Comparison of ENCODE assay signal across 20 mouse cellular contexts in the genomic region with DNA sequence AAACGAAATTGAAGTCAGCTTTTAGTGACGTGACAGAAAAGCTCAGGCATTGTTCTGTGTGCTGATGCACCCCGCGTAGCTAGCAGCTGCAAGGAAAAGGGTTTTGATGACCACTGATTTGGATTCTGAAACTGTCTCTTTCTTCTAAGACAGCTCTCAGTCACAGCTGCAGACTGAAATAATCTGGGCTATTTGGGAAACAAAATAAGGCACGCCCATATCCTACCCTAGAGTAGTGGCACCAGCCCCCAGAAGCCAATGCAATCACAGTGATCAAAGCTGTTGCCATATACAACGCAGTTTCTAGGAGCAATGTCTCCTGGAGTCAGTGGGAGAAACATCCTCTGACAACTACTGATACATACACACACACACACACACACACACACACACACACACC.
"Had no signal": no experiment of that assay in that cellular context is flagged by ENCODE, and none has a peak within 500 bp of the region (broad histone marks: within the 10 kb centered on the region; RNA-seq: fewer than 3 reads in every experiment).

No protein-coding gene starts in this region.

- DNase-seq: kidney, postnatal 14 days; kidney, postnatal 4 days; left cerebral cortex, postnatal 4 days; liver; lung, adult 18-20 months; lung, postnatal 10 days; lung, postnatal 4 days; midbrain, embryonic 14.5 days; right cerebral cortex, postnatal 25 days; spleen, adult 18-20 months; thymus, adult 18-20 months; thymus, postnatal 36 days had no signal

- H3K27me3 ChIP-seq: limb, embryonic 13.5 days; liver, embryonic 12.5 days; liver, embryonic 15.5 days; lung, embryonic 15.5 days; neural tube, embryonic 12.5 days; neural tube, embryonic 15.5 days; stomach, embryonic 15.5 days had no signal

- H3K4me3 ChIP-seq: limb, embryonic 13.5 days; liver, embryonic 12.5 days; liver, embryonic 15.5 days; lung, embryonic 15.5 days; neural tube, embryonic 12.5 days; neural tube, embryonic 15.5 days; stomach, embryonic 15.5 days had no signal

- H3K27ac ChIP-seq: limb, embryonic 13.5 days; liver, embryonic 12.5 days; liver, embryonic 15.5 days; lung, embryonic 15.5 days; neural tube, embryonic 12.5 days; neural tube, embryonic 15.5 days; stomach, embryonic 15.5 days had no signal

- ATAC-seq: liver, embryonic 12.5 days had no signal

- H3K4me1 ChIP-seq: liver, embryonic 12.5 days; liver, embryonic 15.5 days; lung, embryonic 15.5 days; neural tube, embryonic 12.5 days; stomach, embryonic 15.5 days had no signal

- H3K4me2 ChIP-seq: limb, embryonic 13.5 days; liver, embryonic 12.5 days; liver, embryonic 15.5 days; lung, embryonic 15.5 days; midbrain, embryonic 11.5 days; neural tube, embryonic 12.5 days; neural tube, embryonic 15.5 days; stomach, embryonic 15.5 days had no signal

- H3K36me3 ChIP-seq: limb, embryonic 13.5 days; liver, embryonic 12.5 days; liver, embryonic 15.5 days; lung, embryonic 15.5 days; neural tube, embryonic 12.5 days; neural tube, embryonic 15.5 days; stomach, embryonic 15.5 days had no signal

- H3K9ac ChIP-seq: limb, embryonic 13.5 days; liver, embryonic 12.5 days; liver, embryonic 15.5 days; lung, embryonic 15.5 days; neural tube, embryonic 12.5 days; neural tube, embryonic 15.5 days; stomach, embryonic 15.5 days had no signal

- H3K9me3 ChIP-seq: limb, embryonic 13.5 days; liver, embryonic 12.5 days; lung, embryonic 15.5 days; neural tube, embryonic 12.5 days; neural tube, embryonic 15.5 days; stomach, embryonic 15.5 days had no signal
